Mouse (Mus musculus): ENCODE data around the gene Golgb1.

- TF ChIP-seq CTCF (conservative IDR thresholded peaks at IDR 0.05; ENCODE audit: low read length), result no peak
- TF ChIP-seq NANOG (IDR thresholded peaks at IDR 0.05; ENCODE audit: borderline replicate concordance, low read length), result no peak
Measured at GRCm38 (mm10) chr16:36944895-36945424, 70.0 kb downstream of the Golgb1 start.
